Mouse (Mus musculus) kidney, adult 2 months (tissue): Measurements from ENCODE around the gene Zfp691.

ENCODE experiments used
- CTCF ChIP-seq: fragments of 200-500 bp; conservative IDR thresholded peaks from 2 replicates; pipeline ENCODE4 v1.5.1; 2011; ENCODE audit warnings: low read depth, mild to moderate bottlenecking, control low read depth, low read length, moderate library complexity, mixed read lengths; ENCODE audit not compliant: insufficient read depth, insufficient read length
- POLR2A ChIP-seq: fragments of 200-500 bp; IDR thresholded peaks from one replicate; pipeline ENCODE4 v1.6.1; 2011; ENCODE audit warnings: low read depth, low read length, control low read depth

DNA sequence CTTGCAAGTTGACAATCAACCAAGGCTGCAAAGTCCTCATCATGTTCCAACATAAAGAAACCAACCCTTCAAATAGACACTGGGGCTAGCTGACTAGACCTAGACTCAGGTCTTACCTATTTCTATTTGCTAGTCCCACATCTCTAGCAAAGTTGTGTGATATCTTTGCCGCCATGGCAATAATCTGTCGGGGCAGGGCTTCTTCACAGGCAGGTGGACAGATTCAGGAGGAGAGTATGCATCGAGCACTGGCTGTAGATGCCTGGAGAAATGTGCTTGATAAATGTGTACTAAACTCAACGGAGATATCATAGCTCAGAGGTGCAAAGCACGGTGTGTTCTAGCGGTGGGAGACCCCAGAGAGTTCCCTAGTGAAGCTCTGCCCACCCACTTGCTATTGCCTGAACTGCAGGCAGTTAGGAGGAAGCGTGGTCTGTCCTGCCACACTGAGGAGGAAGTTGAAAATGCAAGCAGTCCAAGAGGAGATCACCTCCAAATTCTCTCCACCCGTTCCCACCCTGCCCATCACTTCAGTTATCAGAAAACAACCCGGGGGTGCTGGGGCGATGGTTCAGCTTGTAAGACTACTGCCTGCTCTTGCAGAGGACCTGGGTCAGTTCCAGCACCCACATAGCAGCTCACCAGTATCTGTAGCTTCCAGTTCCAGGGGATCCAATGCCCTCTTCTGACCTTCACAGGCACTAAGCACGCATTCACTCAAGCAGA lies 14.2 kb upstream of the Zfp691 start:
- TF ChIP-seq CTCF (peak; percentile 44), POLR2A (no peak)
